Mouse (Mus musculus) liver, embryonic 14.5 days (tissue): ENCODE data around the gene Ldb1. TPM values are rescaled to one million over a fixed set of nuclear protein-coding genes. Genes with fewer than 3 reads are reported as not detected.

Experiments used
- ATAC-seq: fragments of 200-750 bp; cut with Nextera tagmentation; 2 replicates; pipeline ENCODE4 v1.8.0; 2017; ENCODE audit warnings: moderate number of reproducible peaks, mild to moderate bottlenecking, moderate library complexity; ENCODE audit not compliant: insufficient read depth
- DNase-seq, 3 experiments: peaks; one replicate each; pipeline ENCODE4 v3.0.0-alpha.2; 2012 to 2013; ENCODE audit warnings: low read depth in 3 of 3, low spot score in 3 of 3
- H3K27ac ChIP-seq: fragments of 300-500 bp; sonication (generic); 2 replicates; pipeline ENCODE4 v1.5.1; 2014; ENCODE audit warnings: moderate library complexity, mild to moderate bottlenecking, control low read depth, inconsistent platforms
- H3K27me3 ChIP-seq: fragments of 300-500 bp; sonication (generic); 2 replicates; pipeline ENCODE4 v1.6.1; 2014; ENCODE audit warnings: mild to moderate bottlenecking, low read length, moderate library complexity; ENCODE audit not compliant: control insufficient read depth, insufficient read depth
- H3K36me3 ChIP-seq: fragments of 300-500 bp; sonication (generic); replicated peaks from 2 replicates; pipeline ENCODE4 v1.6.1; 2014; ENCODE audit warnings: low read depth; ENCODE audit not compliant: control insufficient read depth, insufficient read depth
- H3K4me1 ChIP-seq, 2 experiments: fragments of 200-500 bp in 1 of 2; fragments of 300-500 bp in 1 of 2; sonication (generic) in 1 of 2; replicated peaks; 2 replicates each; pipeline ENCODE4 v1.6.1; 2012 to 2014; ENCODE audit warnings: antibody characterized with exemption in 1 of 2, inconsistent platforms in 1 of 2, low read length in 1 of 2; ENCODE audit not compliant: control insufficient read depth in 2 of 2, insufficient read depth in 2 of 2
- H3K4me2 ChIP-seq: fragments of 300-500 bp; sonication (generic); 2 replicates; pipeline ENCODE4 v1.6.1; 2014; ENCODE audit warnings: low read depth, mild to moderate bottlenecking, control low read depth, moderate library complexity
- H3K4me3 ChIP-seq, 2 experiments: fragments of 200-500 bp in 1 of 2; fragments of 300-500 bp in 1 of 2; sonication (generic) in 1 of 2; 2 replicates each; pipeline ENCODE4 v1.5.1; 2012 to 2014; ENCODE audit warnings: low read depth in 2 of 2, low read length in 2 of 2, mild to moderate bottlenecking in 2 of 2, control low read depth in 1 of 2, inconsistent platforms in 1 of 2, moderate library complexity in 1 of 2; ENCODE audit not compliant: insufficient read depth in 1 of 2
- H3K9ac ChIP-seq: fragments of 300-500 bp; sonication (generic); replicated peaks from 2 replicates; pipeline ENCODE4 v1.6.1; 2014; ENCODE audit warnings: mild to moderate bottlenecking, control low read depth, moderate library complexity
- H3K9me3 ChIP-seq: fragments of 300-500 bp; sonication (generic); 2 replicates; pipeline ENCODE4 v1.6.1; 2016; ENCODE audit warnings: low read length, mixed read lengths; ENCODE audit not compliant: control insufficient read depth
- CTCF ChIP-seq: IDR thresholded peaks from 2 replicates; pipeline ENCODE4 v1.5.1; 2016; ENCODE audit warnings: antibody characterized with exemption, low read depth, control low read depth
- EP300 ChIP-seq: IDR thresholded peaks from 2 replicates; pipeline ENCODE4 v1.6.1; 2016; ENCODE audit warnings: antibody characterized with exemption, low read depth
- WGBS: fragments of 180-500 bp; shearing (Covaris S2); extraction: QIAGEN DNeasy Blood & Tissue Kit; methylation state at CpG from one replicate; pipeline ENCODE4 v1.1.7; 2014; ENCODE audit not compliant: insufficient replicate concordance; 5-methylcytosine and 5-hydroxymethylcytosine counted together
- polyA plus RNA-seq, 2 experiments: library from polyadenylated mRNA; depleted of rRNA in 1 of 2; stranded (reverse) in 1 of 2; unstranded in 1 of 2; fragments of >200 nt; fragmentation: Nextera tagmentation in 1 of 2; extraction: Ambion mirVana in 1 of 2; gene quantifications; 2 replicates each; pipeline versions ENCODE4 v1.2.1 to v1.2.3; 2012 to 2014

Ldb1 gene
- polyA plus RNA-seq, 2 experiments: 22.8 to 129 TPM

DNA sequence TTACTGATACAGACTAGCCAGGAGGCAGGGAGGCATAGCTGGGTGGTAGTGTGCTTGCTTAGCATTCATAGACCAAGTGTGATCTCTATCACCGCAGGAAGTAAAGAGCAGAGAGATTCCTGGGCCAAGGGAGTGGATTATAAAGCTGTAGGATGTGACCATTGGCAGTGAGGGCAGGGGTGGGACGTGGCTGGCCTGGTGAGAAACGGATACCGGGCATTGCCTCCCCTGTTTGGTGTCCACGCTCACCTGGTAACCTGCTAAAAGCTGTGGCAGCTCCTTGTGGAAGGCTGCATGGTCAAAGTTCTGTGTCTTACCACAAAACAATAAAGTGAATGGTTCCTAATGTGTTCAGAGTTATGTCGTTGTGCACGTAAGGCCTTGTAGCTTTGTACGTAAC, 40.2 kb upstream of the Ldb1 start:
- ATAC-seq (no peak), DNase-seq (no peak)
- TF ChIP-seq CTCF (no peak), EP300 (no peak)
- H3K4me2 ChIP-seq: no peak overlapping the region
- H3K36me3 ChIP-seq: peaks cover 50% of the 10 kb centered on the region
- no peak overlapping the region for H3K27ac ChIP-seq
- H3K4me3 ChIP-seq: no peak overlapping the region
- H3K27me3 ChIP-seq: no peaks in the 10 kb centered on the region
- no peaks in the 10 kb centered on the region; a peak in 1 of 4 replicates for H3K4me1 ChIP-seq
- WGBS: 83% methylated on average over 8 of the region's 8 CpGs
- no peaks in the 10 kb centered on the region for H3K9me3 ChIP-seq
- no peak overlapping the region for H3K9ac ChIP-seq

DNA sequence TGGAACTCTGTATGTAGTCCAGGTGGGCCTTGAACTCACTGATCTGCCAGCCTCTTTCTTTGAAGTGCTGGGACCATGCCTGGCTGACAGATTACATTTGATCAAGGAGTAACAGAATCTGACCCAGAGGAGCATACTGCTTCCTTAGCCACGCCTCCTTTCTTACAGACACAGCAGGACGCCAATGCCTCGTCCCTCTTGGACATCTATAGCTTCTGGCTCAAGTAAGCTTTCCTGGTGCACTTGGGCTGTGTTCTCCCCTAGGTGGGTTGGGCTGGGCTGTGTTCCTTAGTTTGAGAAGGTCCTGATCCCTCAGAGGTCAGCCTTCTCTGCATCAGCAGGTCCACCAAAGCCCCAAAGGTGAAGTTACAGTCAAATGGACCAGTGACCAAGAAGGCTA, 33.5 kb upstream of the Ldb1 start:
- Histone ChIP-seq H3K4me2 (no peak overlapping the region), H3K9ac (no peak overlapping the region), H3K9me3 (no peaks in the 10 kb centered on the region), H3K27me3 (no peaks in the 10 kb centered on the region), H3K4me3 (no peak overlapping the region), H3K36me3 (peaks cover 55% of the 10 kb centered on the region), H3K27ac (no peak overlapping the region), H3K4me1 (peaks cover 20 to 30% of the 10 kb centered on the region in 2 experiments)
- TF ChIP-seq EP300 (no peak), CTCF (no peak)
- ATAC-seq (no peak), DNase-seq (no peak)
- WGBS: 70% methylated on average over 3 of the region's 3 CpGs

- H3K9ac ChIP-seq: peak within 1 kb of the TSS; percentile 75
- H3K27me3 ChIP-seq: no peaks in the 10 kb centered on the region
- peaks cover 20 to 33% of the 10 kb centered on the region in 2 experiments for H3K4me1 ChIP-seq
- peaks cover 52% of the 10 kb centered on the region for H3K36me3 ChIP-seq
- peak within 1 kb of the TSS; percentile 89 for H3K4me2 ChIP-seq
- peak within 1 kb of the TSS; percentile 69 to 94 for H3K4me3 ChIP-seq
- peak; percentile 95 for ATAC-seq
- TF ChIP-seq EP300 (0 out of 2 replicates have a peak, but pooled peaks have one; percentile 29), CTCF (peak; percentile 25; the same call in 1 of the 2 replicates)
- under 1% methylated on average over 66 of the region's 66 CpGs for WGBS
- H3K9me3 ChIP-seq: no peaks in the 10 kb centered on the region
- DNase-seq: peak; percentile 96 to 98 (median 97)
- H3K27ac ChIP-seq: peak within 1 kb of the TSS; percentile 78
Measured at GRCm38 (mm10) chr19:46075616-46076607, 30.9 kb upstream of the Ldb1 start, which contains the start of gene Nolc1. Gene Nolc1 (plus strand): TSS chr19:46075863.

- Histone ChIP-seq H3K4me2 (peak overlapping the region; percentile 16; the same call in 1 of the 2 replicates), H3K4me1 (peaks cover 20 to 33% of the 10 kb centered on the region in 2 experiments), H3K9me3 (no peaks in the 10 kb centered on the region), H3K27me3 (no peaks in the 10 kb centered on the region), H3K4me3 (no peak overlapping the region), H3K27ac (peak overlapping the region; percentile 78), H3K9ac (no peak overlapping the region; the same call in 1 of the 2 replicates), H3K36me3 (peaks cover 47% of the 10 kb centered on the region)
- DNase-seq: peak in 1 of 3 experiments; percentile 65
- TF ChIP-seq CTCF (no peak), EP300 (peak; percentile 51; the same call in 1 of the 2 replicates)
- 40% methylated on average over 5 of the region's 5 CpGs for WGBS
- ATAC-seq: peak; percentile 32; the same call in 1 of the 2 replicates
Measured at GRCm38 (mm10) chr19:46074266-46074665, 29.3 kb upstream of the Ldb1 start.

- WGBS: 69% methylated on average over 7 of the region's 7 CpGs
- no peaks in the 10 kb centered on the region for H3K9me3 ChIP-seq
- H3K36me3 ChIP-seq: peaks cover 46% of the 10 kb centered on the region
- DNase-seq (no peak), ATAC-seq (no peak)
- H3K4me2 ChIP-seq: no peak overlapping the region
- no peak overlapping the region for H3K4me3 ChIP-seq
- no peak overlapping the region for H3K9ac ChIP-seq
- H3K27me3 ChIP-seq: no peaks in the 10 kb centered on the region
- TF ChIP-seq EP300 (no peak), CTCF (no peak)
- H3K27ac ChIP-seq: peak overlapping the region; percentile 78; the same call in 1 of the 2 replicates
- H3K4me1 ChIP-seq: peaks cover 20 to 33% of the 10 kb centered on the region in 2 experiments
Measured at GRCm38 (mm10) chr19:46073285-46073684, 28.3 kb upstream of the Ldb1 start.
